Mouse (Mus musculus) hematopoietic stem cell, adult 5-6 weeks (primary cell): Measurements from ENCODE around the gene Stxbp5l. TPM values are rescaled to one million over a fixed set of nuclear protein-coding genes. Genes with fewer than 3 reads are reported as not detected.

Experiments used
- ATAC-seq, 2 experiments: fragments of 125-278 bp in 1 of 2; replicated peaks in 1 of 2; 2 replicates each; pipeline ENCODE4 v1.8.0; 2016 to 2017; ENCODE audit warnings: inconsistent platforms in 2 of 2, mild to moderate bottlenecking in 2 of 2, moderate number of reproducible peaks in 2 of 2, low read depth in 1 of 2, moderate TSS enrichment in 1 of 2; ENCODE audit not compliant: low FRiP score in 2 of 2, poor library complexity in 2 of 2, severe bottlenecking in 2 of 2, insufficient read depth in 1 of 2, low TSS enrichment in 1 of 2
- total RNA-seq: library from RNA; stranded (forward); fragments of 172-1452, 232-1000 nt; gene quantifications from 2 replicates; pipeline ENCODE4 v1.2.3, GENCODE M21; 2017

Stxbp5l gene
- total RNA-seq, result not detected in 2 replicates

- ATAC-seq, result peak; percentile 79 to 90
Measured at GRCm38 (mm10) chr16:37384821-37385344, at the start of gene Stxbp5l. Stxbp5l (minus strand) TSS chr16:37384962.

- no peak for ATAC-seq
Measured at GRCm38 (mm10) chr16:37433418-37434204, 48.8 kb upstream of the Stxbp5l start.

- no peak for ATAC-seq
Measured at GRCm38 (mm10) chr16:37425434-37425833, 40.7 kb upstream of the Stxbp5l start.

GRCm38 (mm10) chr16:37422874-37423273 lies 38.1 kb upstream of the Stxbp5l start:
- no peak for ATAC-seq

- ATAC-seq, result no peak
Measured at GRCm38 (mm10) chr16:37421851-37422250, 37.1 kb upstream of the Stxbp5l start.

- ATAC-seq, result no peak
Measured at GRCm38 (mm10) chr16:37420512-37420911, 35.8 kb upstream of the Stxbp5l start.

- no peak for ATAC-seq
Measured at GRCm38 (mm10) chr16:37405536-37405935, 20.8 kb upstream of the Stxbp5l start.

GRCm38 (mm10) chr16:37404922-37405321 lies 20.2 kb upstream of the Stxbp5l start:
- ATAC-seq, result no peak

GRCm38 (mm10) chr16:37389964-37390363 lies 5.2 kb upstream of the Stxbp5l start:
- ATAC-seq, result no peak

- no peak for ATAC-seq
Measured at GRCm38 (mm10) chr16:37389201-37389905, 4.6 kb upstream of the Stxbp5l start.

- ATAC-seq, result peak; percentile 14 to 47; a peak in 2 of 4 replicates
Measured at GRCm38 (mm10) chr16:37384369-37384768, 393 bp downstream of the Stxbp5l start.

GRCm38 (mm10) chr16:37383426-37383825 lies 1.3 kb downstream of the Stxbp5l start:
- no peak for ATAC-seq

GRCm38 (mm10) chr16:37372716-37373115 lies 12.0 kb downstream of the Stxbp5l start:
- ATAC-seq, result no peak

- ATAC-seq, result no peak
Measured at GRCm38 (mm10) chr16:37367426-37367825, 17.3 kb downstream of the Stxbp5l start.

- ATAC-seq, result no peak
Measured at GRCm38 (mm10) chr16:37363958-37364357, 20.8 kb downstream of the Stxbp5l start.

GRCm38 (mm10) chr16:37355621-37356020 lies 29.1 kb downstream of the Stxbp5l start:
- no peak for ATAC-seq

- no peak for ATAC-seq
Measured at GRCm38 (mm10) chr16:37347092-37347491, 37.7 kb downstream of the Stxbp5l start.

GRCm38 (mm10) chr16:37344960-37345359 lies 39.8 kb downstream of the Stxbp5l start:
- ATAC-seq, result no peak
